Mouse (Mus musculus): ENCODE measurements around the gene Hmga1b.

DNA sequence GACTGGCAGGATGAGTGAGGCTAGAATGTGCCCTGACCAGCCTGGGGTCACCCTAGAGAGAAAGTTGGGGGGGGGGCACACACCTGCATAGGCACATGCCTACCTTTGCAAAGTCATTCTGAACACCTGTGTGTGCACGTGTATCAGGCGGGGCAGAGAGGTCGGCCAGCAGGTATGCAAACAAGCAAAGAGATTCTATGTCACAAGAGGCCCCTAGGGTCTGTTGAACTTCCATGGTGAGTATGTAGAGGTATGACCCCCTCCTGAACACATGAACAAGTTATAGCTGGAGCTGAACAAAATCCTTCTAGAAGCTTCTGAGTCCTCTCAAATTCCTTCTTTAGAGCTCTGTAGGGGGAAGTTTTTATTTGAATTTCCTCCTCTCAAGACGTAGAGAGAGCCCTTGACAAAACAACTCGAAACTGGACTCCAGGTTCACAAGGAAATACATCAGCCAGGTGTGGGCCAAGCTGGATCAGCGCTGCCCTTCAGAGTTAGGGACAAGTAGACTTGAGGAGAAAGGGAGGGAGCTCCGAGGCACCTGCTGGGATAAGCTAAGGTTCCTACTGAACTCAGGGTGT, 18.4 kb upstream of the Hmga1b start:
- no peak for TF ChIP-seq CTCF (IDR thresholded peaks at IDR 0.05; ENCODE audit: extremely low read depth, insufficient read depth, low read length)
- TF ChIP-seq POLR2A (IDR thresholded peaks at IDR 0.05; ENCODE audit: extremely low read depth, insufficient read depth, low read length): no peak

All from cortical plate, adult 2 months (tissue).